Mouse (Mus musculus): ENCODE measurements at regions not wholly inside any gene's neighbourhood (a gene's known extent, or its start where the extent isn't known, plus 50 kb on each side); places are given as distances from the start of the nearest gene placed in this dataset.

DNA sequence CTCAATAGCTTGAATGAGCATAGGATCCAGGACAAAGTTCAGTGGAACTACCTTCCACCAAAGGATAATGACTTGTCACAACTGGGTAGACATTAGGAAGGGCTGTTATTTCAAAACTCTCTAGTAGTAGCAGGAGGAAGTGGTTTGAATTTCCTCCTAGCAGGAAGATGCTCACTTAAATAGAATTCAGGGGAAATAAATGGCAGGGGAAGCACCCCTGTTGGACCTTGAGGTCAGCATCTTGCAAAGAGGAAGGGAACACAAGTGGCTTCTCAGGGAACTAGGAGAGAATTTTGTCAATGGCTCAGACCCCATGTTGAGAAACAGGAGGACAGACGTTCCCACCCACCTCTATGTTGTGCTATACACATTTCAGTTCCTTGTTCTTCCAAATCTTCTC, 178.4 kb upstream of the Jun start:
- TF ChIP-seq CTCF (IDR thresholded peaks at IDR 0.05; ENCODE audit: low read depth) (no peak), EP300 (optimal IDR thresholded peaks at IDR 0.05) (no peak)
